Mouse (Mus musculus) forelimb bud, embryonic 11.5 days (tissue): ENCODE results near the gene Lrig3.

Experiments
- DNase-seq: peaks from one replicate; pipeline ENCODE4 v3.0.0-alpha.2; 2012; ENCODE audit warnings: low read depth, low spot score

Gene Lrig3

GRCm38 (mm10) chr10:126000861-126001390 is 35.0 kb downstream of the Lrig3 start:
- no peak for DNase-seq

- DNase-seq, result no peak
Measured at GRCm38 (mm10) chr10:126002081-126002755, 36.2 kb downstream of the Lrig3 start.

GRCm38 (mm10) chr10:126002818-126003506 is 37.0 kb downstream of the Lrig3 start:
- DNase-seq, result no peak

- DNase-seq, result no peak
Measured at GRCm38 (mm10) chr10:126003857-126004256, 37.9 kb downstream of the Lrig3 start.

- DNase-seq, result no peak
Measured at GRCm38 (mm10) chr10:126013667-126014066, 47.7 kb downstream of the Lrig3 start.

GRCm38 (mm10) chr10:126014673-126015072 is 48.7 kb downstream of the Lrig3 start:
- DNase-seq, result no peak

GRCm38 (mm10) chr10:126015644-126016043 is 49.7 kb downstream of the Lrig3 start:
- DNase-seq, result no peak

- no peak for DNase-seq
Measured at GRCm38 (mm10) chr10:126019350-126019991, 53.5 kb downstream of the Lrig3 start.

GRCm38 (mm10) chr10:126028574-126029440 is 62.8 kb downstream of the Lrig3 start:
- peak; percentile 67 for DNase-seq

GRCm38 (mm10) chr10:126029441-126030114 is 63.6 kb downstream of the Lrig3 start:
- DNase-seq, result peak; percentile 59

- DNase-seq, result peak; percentile 18
Measured at GRCm38 (mm10) chr10:126056881-126057280, 90.9 kb downstream of the Lrig3 start.

GRCm38 (mm10) chr10:126062812-126063211 is 96.8 kb downstream of the Lrig3 start:
- no peak for DNase-seq
